Mouse (Mus musculus): ENCODE results near the gene Shd. TPM values are rescaled to one million over a fixed set of nuclear protein-coding genes. Genes with fewer than 3 reads are reported as not detected.

Shd gene
- polyA plus RNA-seq, 1 experiment from 2014 or later: 41.4 TPM

DNA sequence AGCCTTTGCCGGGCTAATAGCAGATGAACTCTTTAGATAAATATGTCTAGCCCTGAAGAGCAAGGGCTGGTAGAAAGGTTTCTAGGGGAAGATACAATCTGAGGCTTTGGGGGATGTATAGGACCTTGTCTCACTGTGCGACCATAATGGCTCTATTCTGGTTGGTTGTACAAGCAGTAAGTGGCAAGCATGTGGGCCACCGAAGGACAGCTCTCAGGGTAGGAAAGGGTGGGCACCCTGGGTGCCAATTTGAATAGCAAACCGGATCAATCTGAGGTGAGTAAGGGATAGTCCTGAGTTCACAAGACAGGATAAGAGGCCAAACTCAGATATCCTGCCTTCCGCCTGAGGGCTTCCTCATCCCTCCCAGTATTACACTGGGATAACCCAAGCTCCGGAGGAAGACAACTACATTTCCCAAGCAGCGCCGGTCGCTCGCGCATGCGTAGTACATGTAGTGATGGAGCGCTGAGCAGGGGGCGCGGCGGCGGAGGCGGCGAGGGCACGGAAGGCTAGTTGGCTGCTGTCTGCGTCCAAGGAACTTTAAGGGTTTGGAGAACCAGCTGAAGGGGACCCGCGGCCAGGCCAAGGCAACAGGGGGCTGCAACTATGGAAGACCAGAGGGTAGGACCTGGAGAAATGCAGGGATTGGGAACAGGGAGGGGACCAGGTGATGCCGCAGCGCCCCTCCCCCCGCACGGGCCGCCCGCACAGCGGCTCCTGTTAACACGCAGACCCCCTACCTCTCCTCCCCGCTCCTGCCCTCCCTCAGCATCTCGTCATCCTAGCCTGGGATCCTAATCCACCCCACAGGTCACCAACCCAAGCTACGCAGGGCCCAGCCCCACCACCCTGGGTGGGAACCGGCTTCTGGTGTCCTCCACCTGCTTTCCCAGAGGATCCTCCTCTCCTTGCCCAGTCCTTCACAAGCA is 16.0 kb downstream of the Shd start, which contains the start of gene Fsd1:
Gene Fsd1, plus strand, starts transcription at position 480 of the 932 bp plus-strand sequence.
- H3K27ac ChIP-seq: no peak within 1 kb of the TSS

DNA sequence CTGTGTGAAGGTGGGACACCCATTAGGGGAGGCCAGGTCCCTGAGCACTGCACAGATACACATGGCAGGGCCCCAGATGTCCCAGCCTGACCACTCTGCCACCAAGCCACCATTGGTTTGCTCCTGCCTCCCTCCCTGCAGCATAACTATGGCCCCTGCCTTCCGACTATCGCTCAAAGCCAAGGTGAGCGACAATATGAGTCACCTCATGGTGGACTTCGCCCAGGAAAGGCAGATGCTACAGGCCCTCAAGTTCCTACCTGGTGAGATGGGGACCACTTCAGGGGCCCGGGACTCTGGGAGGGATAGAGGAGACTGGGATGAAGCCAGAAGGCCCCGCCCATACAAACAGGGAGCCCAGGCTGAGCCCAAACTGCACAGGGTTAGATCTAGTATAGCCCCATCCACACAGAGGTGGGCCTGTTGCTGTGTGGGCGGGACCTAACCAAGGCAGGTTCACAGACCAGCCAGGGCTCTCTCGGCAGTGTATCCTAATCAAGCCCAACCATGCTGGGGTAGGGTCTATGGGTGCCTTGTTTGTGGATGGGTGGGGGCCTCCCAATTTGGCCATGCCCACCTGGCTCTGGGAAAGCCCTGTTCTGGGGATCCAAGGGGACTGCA is 20.1 kb downstream of the Shd start:
- Histone ChIP-seq H3K4me3 (no peak overlapping the region), H3K36me3 (peaks cover 35% of the 10 kb centered on the region; the same call in 1 of the 2 replicates), H3K4me1 (peaks cover 6% of the 10 kb centered on the region), H3K9ac (no peak overlapping the region), H3K27ac (no peak overlapping the region), H3K4me2 (replicated peaks) (no peak overlapping the region), H3K27me3 (no peaks in the 10 kb centered on the region), H3K9me3 (no peaks in the 10 kb centered on the region)
- ATAC-seq (ENCODE audit: insufficient number of reproducible peaks, insufficient read depth, low FRiP score, low TSS enrichment): peak; percentile 73; the same call in 1 of the 2 replicates
- WGBS: 83% methylated on average over 8 of the region's 8 CpGs

More for the DNA sequence above, 16.0 kb downstream of the Shd start, which contains the start of gene Fsd1:
- H3K9ac ChIP-seq: peak within 1 kb of the TSS; percentile 63
- peak within 1 kb of the TSS; percentile 90 for H3K4me2 ChIP-seq (replicated peaks)
- H3K27me3 ChIP-seq: no peaks in the 10 kb centered on the region
- H3K9me3 ChIP-seq: no peaks in the 10 kb centered on the region
- H3K4me3 ChIP-seq: peak within 1 kb of the TSS; percentile 63
- H3K4me1 ChIP-seq: peaks cover 6% of the 10 kb centered on the region
- 8% methylated on average over 33 of the region's 35 CpGs for WGBS
- peaks cover 13% of the 10 kb centered on the region; the same call in 1 of the 2 replicates for H3K36me3 ChIP-seq
- peak; percentile 65 for ATAC-seq (ENCODE audit: insufficient number of reproducible peaks, insufficient read depth, low FRiP score, low TSS enrichment)

DNA sequence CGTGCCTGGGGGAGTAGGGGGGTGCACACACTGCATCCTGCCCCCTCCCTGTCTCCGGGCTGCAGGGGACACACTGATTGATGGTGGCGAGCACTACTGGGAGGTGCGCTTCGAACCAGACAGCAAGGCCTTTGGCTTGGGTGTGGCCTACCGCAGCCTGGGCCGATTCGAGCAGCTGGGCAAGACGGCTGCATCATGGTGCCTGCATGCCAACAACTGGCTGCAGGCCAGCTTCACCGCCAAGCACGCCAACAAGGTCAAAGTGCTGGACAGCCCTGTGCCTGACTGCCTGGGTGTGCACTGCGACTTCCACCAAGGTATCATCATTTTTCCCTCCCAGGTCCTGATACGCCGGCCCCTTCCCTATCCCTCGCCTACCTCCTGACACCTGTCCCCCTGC is 25.7 kb downstream of the Shd start:
- H3K36me3 ChIP-seq: peaks cover 38% of the 10 kb centered on the region
- H3K4me2 ChIP-seq (replicated peaks): no peak overlapping the region
- no peaks in the 10 kb centered on the region for H3K9me3 ChIP-seq
- peaks cover 5% of the 10 kb centered on the region; the same call in 1 of the 2 replicates for H3K4me1 ChIP-seq
- WGBS: 90% methylated on average over 15 of the region's 15 CpGs
- peaks cover 21% of the 10 kb centered on the region for H3K27me3 ChIP-seq
- H3K9ac ChIP-seq: no peak overlapping the region
- ATAC-seq (ENCODE audit: insufficient number of reproducible peaks, insufficient read depth, low FRiP score, low TSS enrichment): no peak
- H3K27ac ChIP-seq: no peak overlapping the region
- no peak overlapping the region for H3K4me3 ChIP-seq

DNA sequence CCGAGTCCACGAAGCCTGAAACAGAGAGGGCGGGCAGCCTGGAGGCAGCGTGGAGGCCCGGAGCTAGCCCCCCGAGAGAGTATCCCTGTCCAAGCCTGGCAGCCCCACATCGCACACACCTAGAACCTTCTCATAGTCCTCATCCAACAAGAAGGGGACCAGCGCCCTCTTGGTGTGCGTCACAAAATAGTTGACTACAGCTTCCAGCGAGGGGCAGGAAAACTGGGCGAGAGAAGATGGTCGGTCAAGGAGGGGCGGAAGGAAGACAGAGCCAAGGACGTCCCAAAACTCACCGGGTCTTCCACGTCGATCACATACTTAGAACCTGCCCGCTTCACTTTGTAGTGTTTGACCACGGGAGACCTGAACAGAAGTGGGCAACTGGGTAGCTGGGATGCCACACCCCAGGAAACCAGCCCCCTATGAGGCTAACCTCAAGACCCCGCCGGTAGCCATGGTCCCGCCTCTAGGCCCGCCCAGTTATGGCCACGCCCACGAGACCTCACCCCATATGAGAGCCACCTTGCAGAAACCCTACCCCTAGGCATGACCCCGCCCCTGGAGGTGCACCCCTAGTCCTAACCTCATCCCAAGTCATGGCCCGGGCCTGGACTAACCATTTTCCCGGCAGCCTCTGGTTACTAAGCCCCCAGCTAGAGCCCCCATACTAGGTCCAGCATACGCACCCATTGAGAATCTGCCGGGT is 29.7 kb downstream of the Shd start:
- H3K4me1 ChIP-seq: peaks cover 5% of the 10 kb centered on the region; the same call in 1 of the 2 replicates
- H3K27ac ChIP-seq: no peak overlapping the region
- H3K27me3 ChIP-seq: peaks cover 21% of the 10 kb centered on the region
- 0 out of 2 replicates have a peak, but pooled peaks cover 2% of the 10 kb centered on the region for H3K9me3 ChIP-seq
- no peak overlapping the region for H3K9ac ChIP-seq
- H3K4me3 ChIP-seq: peak overlapping the region; percentile 21
- peak overlapping the region; percentile 31 for H3K4me2 ChIP-seq (replicated peaks)
- H3K36me3 ChIP-seq: peaks cover 15% of the 10 kb centered on the region; the same call in 1 of the 2 replicates
- 7% methylated on average over 30 of the region's 30 CpGs for WGBS
- ATAC-seq (ENCODE audit: insufficient number of reproducible peaks, insufficient read depth, low FRiP score, low TSS enrichment): peak; percentile 28; the same call in 1 of the 2 replicates

DNA sequence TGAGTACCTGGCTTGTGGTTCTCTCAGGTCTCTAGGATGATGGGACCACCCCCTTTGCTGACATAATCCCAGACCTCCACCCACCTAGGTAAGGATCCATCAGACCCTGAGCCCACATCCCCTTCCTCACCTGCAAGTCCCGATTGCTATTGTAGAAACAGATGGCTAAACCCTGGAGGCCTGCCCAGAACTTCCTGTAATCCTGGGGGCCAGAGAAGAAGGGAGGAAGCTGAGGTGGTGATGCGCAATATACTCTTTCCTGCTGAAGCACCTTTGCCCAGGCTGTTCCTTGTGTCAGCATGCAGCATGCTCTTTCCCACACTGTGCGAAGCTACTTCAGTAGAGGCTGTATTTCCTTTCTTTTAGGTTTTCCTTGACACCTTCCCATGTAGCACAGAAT is 32.7 kb downstream of the Shd start:
- Histone ChIP-seq H3K27ac (no peak overlapping the region), H3K4me3 (no peak overlapping the region), H3K4me2 (replicated peaks) (no peak overlapping the region), H3K9ac (no peak overlapping the region), H3K36me3 (no peaks in the 10 kb centered on the region), H3K4me1 (peaks cover 14% of the 10 kb centered on the region), H3K9me3 (0 out of 2 replicates have a peak, but pooled peaks cover 2% of the 10 kb centered on the region), H3K27me3 (peaks cover 21% of the 10 kb centered on the region)
- ATAC-seq (ENCODE audit: insufficient number of reproducible peaks, insufficient read depth, low FRiP score, low TSS enrichment): no peak
- WGBS: 76% methylated on average over 3 of the region's 3 CpGs

DNA sequence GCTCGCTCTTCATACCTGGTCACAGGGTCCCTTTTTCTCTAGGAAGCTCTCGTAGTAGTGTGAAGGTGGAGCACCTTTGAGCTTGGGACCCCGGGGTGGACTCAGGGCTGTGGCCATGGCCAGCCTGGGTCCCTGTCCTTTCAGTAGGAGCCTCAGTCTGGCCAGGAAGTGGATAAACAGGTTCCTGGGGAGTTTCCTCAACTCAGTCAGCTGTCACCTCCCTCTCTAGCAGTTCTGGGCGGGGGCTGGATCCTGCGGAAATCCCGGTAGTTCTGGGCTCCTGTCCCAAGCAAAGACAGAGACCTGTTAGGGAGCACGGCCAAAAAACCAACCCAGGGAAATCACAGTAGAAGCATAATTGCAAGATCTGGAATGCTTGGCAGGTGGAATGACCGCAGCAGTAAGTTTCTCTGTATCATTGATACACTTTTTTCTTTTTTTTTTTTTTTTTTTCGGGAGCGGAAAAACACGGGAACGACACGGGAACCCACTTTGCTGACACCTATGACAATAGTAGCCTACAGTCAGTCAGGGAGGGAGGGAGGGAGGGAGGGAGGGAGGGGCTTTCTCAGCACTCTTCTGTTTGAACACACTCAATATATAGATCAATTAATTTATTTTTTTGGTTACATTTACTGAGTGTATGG is 35.3 kb downstream of the Shd start, which contains the start of the genes Stap2 and Mpnd:
Gene Stap2, minus strand, starts transcription at position 170 of the 647 bp plus-strand sequence.
Gene Mpnd, plus strand, starts transcription at position 297 of the 647 bp plus-strand sequence.
- Histone ChIP-seq H3K36me3 (no peaks in the 10 kb centered on the region), H3K9ac (no peak within 1 kb of the TSS), H3K27ac (no peak within 1 kb of the TSS), H3K4me3 (0 out of 2 replicates have a peak within 1 kb of the TSS, but pooled peaks have one; percentile 1), H3K4me1 (peaks cover 17% of the 10 kb centered on the region), H3K4me2 (replicated peaks) (no peak within 1 kb of the TSS; the same call in 1 of the 2 replicates), H3K9me3 (0 out of 2 replicates have a peak, but pooled peaks cover 2% of the 10 kb centered on the region), H3K27me3 (peaks cover 4% of the 10 kb centered on the region)
- 35% methylated on average over 13 of the region's 13 CpGs for WGBS
- no peak for ATAC-seq (ENCODE audit: insufficient number of reproducible peaks, insufficient read depth, low FRiP score, low TSS enrichment)

DNA sequence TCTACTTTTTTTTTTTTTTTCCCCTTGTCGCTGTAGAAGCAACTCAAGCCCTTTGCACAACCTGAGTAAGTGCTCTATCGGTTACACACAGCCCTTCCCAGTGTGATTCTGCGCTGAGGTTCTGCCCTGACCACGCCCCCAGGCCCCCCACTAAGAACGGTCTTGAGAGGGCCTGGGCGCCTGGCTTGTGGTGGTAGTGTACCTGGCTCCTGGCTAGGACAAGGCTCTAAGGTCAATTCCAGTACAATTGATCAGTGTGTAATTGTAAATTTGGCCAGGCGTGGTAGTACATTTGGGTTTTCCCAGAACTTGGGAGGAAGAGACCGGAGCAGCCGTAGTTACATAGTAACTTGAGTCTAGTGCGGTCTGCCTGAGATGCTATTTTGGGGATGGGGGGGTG is 36.7 kb downstream of the Shd start:
- peak overlapping the region; percentile 93; the same call in 1 of the 2 replicates for H3K4me2 ChIP-seq (replicated peaks)

DNA sequence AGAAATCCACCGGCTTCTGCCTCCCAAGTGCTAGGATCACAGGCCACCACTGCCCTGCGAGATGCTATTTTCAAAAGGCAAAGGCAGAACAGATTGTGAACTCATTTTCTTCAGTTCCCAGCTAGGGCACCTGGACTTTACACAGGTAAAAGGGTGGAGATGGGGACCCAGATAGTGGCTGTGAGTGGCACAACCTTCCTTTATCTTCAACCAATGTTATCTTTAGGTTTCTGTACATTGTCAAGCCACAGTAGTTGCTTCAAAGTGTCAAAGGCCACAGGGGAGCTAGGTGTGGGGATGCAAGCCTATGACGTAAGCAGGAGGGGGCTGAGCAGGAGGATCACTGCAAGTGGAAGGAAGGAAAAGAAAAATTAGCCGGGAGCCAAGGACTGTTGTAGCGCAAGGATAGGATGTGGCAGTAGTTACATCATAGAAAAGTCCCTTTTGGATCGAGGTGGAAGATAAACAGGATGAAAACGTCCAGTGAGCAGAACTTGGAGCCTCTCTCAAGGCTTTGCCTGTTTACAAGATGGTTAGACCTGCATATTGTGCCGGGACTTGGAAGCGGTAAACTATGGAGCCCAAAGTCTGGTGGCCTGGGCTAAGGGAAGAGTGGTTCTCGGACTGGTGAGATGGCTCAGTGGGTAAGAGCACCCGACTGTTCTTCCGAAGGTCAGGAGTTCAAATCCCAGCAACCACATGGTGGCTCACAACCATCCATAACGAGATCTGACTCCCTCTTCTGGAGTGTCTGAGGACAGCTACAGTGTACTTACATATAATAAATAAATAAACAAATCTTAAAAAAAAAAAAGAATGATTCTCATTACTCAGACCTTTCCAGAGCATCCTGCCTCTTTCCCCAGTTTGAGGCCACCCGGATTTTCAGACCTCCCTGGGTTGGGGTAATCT is 37.4 kb downstream of the Shd start:
- H3K4me1 ChIP-seq: peaks cover 27% of the 10 kb centered on the region
- no peaks in the 10 kb centered on the region for H3K27me3 ChIP-seq
- no peak for ATAC-seq (ENCODE audit: insufficient number of reproducible peaks, insufficient read depth, low FRiP score, low TSS enrichment)
- peak overlapping the region; percentile 82 for H3K4me3 ChIP-seq
- no peaks in the 10 kb centered on the region for H3K9me3 ChIP-seq
- H3K36me3 ChIP-seq: peaks cover 19% of the 10 kb centered on the region
- H3K9ac ChIP-seq: peak overlapping the region; percentile 19; the same call in 1 of the 2 replicates
- H3K27ac ChIP-seq: peak overlapping the region; percentile 96
- peak overlapping the region; percentile 93 for H3K4me2 ChIP-seq (replicated peaks)
- WGBS: 30% methylated on average over 14 of the region's 14 CpGs

More for the DNA sequence above, 36.7 kb downstream of the Shd start:
- H3K27me3 ChIP-seq: no peaks in the 10 kb centered on the region
- no peak for ATAC-seq (ENCODE audit: insufficient number of reproducible peaks, insufficient read depth, low FRiP score, low TSS enrichment)
- 42% methylated on average over 10 of the region's 10 CpGs for WGBS
- H3K27ac ChIP-seq: peak overlapping the region; percentile 96; the same call in 1 of the 2 replicates
- no peaks in the 10 kb centered on the region for H3K9me3 ChIP-seq
- no peak overlapping the region for H3K4me3 ChIP-seq
- 0 out of 2 replicates have a peak overlapping the region, but pooled peaks have one; percentile 19 for H3K9ac ChIP-seq
- peaks cover 27% of the 10 kb centered on the region for H3K4me1 ChIP-seq
- peaks cover 13% of the 10 kb centered on the region for H3K36me3 ChIP-seq

DNA sequence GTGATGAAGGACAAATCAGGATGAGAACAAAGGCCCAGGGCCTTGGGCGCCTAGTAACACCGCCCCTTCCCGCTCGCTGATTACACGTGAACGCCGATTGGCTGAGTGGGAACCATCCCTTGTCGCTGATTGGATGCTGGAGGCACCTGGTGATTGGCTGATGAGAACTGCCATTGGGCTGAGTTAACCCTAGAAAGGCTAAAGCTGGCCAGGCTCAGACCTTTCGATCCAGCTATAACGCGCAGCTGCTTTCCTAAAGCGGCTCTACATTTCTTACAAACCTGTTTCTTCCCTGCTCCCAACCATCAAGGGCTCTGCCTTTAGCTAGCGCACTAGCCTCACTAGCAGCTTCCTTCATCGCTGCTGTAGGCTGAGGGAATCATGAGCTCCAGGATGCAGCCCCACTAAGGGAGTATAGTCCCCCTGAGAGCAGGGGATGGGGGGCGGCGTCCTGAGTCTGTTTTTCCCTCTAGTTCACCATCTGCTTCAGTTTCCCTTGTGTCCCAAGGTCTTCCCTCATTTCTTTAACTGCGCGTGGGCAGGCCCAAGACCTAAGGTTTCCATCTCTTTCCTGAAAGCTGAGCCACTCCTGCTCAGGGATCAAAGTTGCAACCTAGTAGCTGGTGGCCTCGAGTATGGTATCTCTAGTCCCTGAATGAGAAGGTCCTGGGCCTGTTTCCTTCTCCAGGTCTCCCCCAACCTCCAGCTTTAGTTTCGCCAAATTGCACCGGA is 38.3 kb downstream of the Shd start:
- Histone ChIP-seq H3K9ac (peak overlapping the region; percentile 85), H3K27ac (peak overlapping the region; percentile 96), H3K4me3 (peak overlapping the region; percentile 82), H3K4me2 (replicated peaks) (peak overlapping the region; percentile 93), H3K9me3 (no peaks in the 10 kb centered on the region), H3K4me1 (peaks cover 27% of the 10 kb centered on the region), H3K27me3 (no peaks in the 10 kb centered on the region), H3K36me3 (peaks cover 25% of the 10 kb centered on the region)
- peak; percentile 87 for ATAC-seq (ENCODE audit: insufficient number of reproducible peaks, insufficient read depth, low FRiP score, low TSS enrichment)
- under 1% methylated on average over 21 of the region's 21 CpGs for WGBS

Data from embryonic facial prominence, embryonic 12.5 days (tissue).